Mouse (Mus musculus) ES-Bruce4 (cell line): Measurements from ENCODE around the gene Mterf2. TPM values are rescaled to one million over a fixed set of nuclear protein-coding genes. Genes with fewer than 3 reads are reported as not detected.

Source experiments
- H3K27ac ChIP-seq: 2 replicates; pipeline ENCODE4 v1.5.1; 2012; ENCODE audit warnings: low read length, inconsistent platforms; ENCODE audit not compliant: insufficient read depth
- H3K27me3 ChIP-seq: 2 replicates; pipeline ENCODE4 v1.6.1; 2012; ENCODE audit warnings: mild to moderate bottlenecking, low read length, inconsistent platforms; ENCODE audit not compliant: control insufficient read depth, poor library complexity, insufficient read depth, severe bottlenecking
- H3K36me3 ChIP-seq: 2 replicates; pipeline ENCODE4 v1.6.1; 2012; ENCODE audit warnings: inconsistent platforms, mild to moderate bottlenecking, low read length, moderate library complexity; ENCODE audit not compliant: control insufficient read depth, poor library complexity, insufficient read depth, severe bottlenecking
- H3K4me1 ChIP-seq: one replicate; pipeline ENCODE4 v1.8.1; 2011; ENCODE audit warnings: low read length; ENCODE audit not compliant: control insufficient read depth, insufficient read depth
- H3K4me3 ChIP-seq: 2 replicates; pipeline ENCODE4 v1.5.1; 2011; ENCODE audit warnings: low read depth, mild to moderate bottlenecking, low read length
- H3K9ac ChIP-seq: 2 replicates; pipeline ENCODE4 v1.6.1; 2012; ENCODE audit warnings: low read depth, mild to moderate bottlenecking, inconsistent platforms; ENCODE audit not compliant: poor library complexity, severe bottlenecking
- H3K9me3 ChIP-seq: replicated peaks from 2 replicates; pipeline ENCODE4 v1.6.1; 2012; ENCODE audit warnings: mild to moderate bottlenecking, low read length, inconsistent platforms; ENCODE audit not compliant: control insufficient read depth, poor library complexity, insufficient read depth, severe bottlenecking
- CTCF ChIP-seq: IDR thresholded peaks from one replicate; pipeline ENCODE4 v1.8.1; 2011; ENCODE audit warnings: low read depth, low read length
- EP300 ChIP-seq: IDR thresholded peaks from 2 replicates; pipeline ENCODE4 v1.6.1; 2011; ENCODE audit warnings: low read depth, low read length; ENCODE audit not compliant: insufficient read depth
- POLR2A ChIP-seq: IDR thresholded peaks from one replicate; pipeline ENCODE4 v1.8.1; 2011; ENCODE audit warnings: low read length; ENCODE audit not compliant: insufficient read depth
- polyA plus RNA-seq: library from polyadenylated mRNA; stranded (reverse); fragments of >200 nt; gene quantifications from 2 replicates; pipeline ENCODE4 v1.2.4, GENCODE M21; 2011; ENCODE audit warnings: low read depth; ENCODE audit not compliant: missing spikeins, insufficient read depth, insufficient read length

Gene Mterf2
- polyA plus RNA-seq, 1 experiment, result 17.3 TPM

DNA sequence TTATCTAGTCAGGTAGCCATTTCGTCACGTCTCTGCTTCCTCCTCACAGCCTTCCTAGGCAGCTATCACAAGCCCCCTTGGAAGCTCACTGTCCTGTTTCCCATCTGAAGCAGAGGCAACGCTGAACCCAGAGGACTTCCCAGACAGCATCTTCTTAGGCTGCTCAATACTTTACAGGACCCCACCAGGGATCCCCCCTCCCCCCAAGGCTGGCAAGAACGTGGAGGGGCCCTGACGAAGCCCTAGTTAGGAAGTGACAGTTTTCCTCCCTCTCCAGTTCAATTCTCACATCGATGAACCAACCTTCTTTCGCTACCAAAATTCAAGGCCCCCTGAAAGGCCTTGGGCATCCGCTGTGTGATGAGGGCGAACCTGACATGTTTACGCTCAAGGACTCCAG, 26.0 kb downstream of the Mterf2 start:
- Histone ChIP-seq H3K9me3 (no peaks in the 10 kb centered on the region), H3K36me3 (no peaks in the 10 kb centered on the region), H3K4me3 (peak overlapping the region; percentile 88), H3K4me1 (no peaks in the 10 kb centered on the region), H3K27ac (peak overlapping the region; percentile 54), H3K9ac (peak overlapping the region; percentile 70), H3K27me3 (no peaks in the 10 kb centered on the region)
- TF ChIP-seq EP300 (no peak), CTCF (no peak), POLR2A (no peak)

DNA sequence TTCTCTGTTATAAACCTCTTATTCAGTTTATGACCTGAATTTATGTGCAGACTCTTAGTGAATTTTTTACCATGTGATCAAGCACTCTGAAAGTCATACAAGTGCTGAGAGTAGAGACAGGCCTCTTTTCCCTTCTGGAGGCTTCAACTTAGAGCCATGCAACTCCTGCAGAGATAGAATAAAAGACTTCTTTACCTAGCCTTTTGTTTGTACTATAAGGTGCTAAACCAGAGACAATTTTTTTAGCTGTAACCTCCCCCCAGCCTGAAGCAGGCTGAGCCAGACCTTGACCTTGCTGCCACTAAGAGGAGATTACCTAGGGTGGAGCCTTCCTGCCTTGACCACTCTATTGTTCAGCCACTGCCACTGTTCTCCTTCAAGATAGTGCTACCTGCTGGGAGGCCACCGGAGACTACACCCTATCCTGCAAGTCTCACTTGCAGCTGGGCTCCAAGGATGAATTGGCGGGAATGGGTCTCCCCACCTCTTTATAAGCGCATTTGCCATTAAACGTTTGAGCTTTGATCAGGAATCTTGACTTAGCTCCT, 56.1 kb downstream of the Mterf2 start:
- Histone ChIP-seq H3K4me1 (no peaks in the 10 kb centered on the region), H3K4me3 (no peak overlapping the region), H3K36me3 (no peaks in the 10 kb centered on the region; the same call in 1 of the 2 replicates), H3K27ac (peak overlapping the region; percentile 99), H3K9me3 (peaks cover 46% of the 10 kb centered on the region), H3K9ac (no peak overlapping the region), H3K27me3 (no peaks in the 10 kb centered on the region)
- TF ChIP-seq POLR2A (no peak), EP300 (peak; percentile 97)

Other genes with a start within 250 kb of the Mterf2 start
- 16.0 and 18.8 TPM in 2 replicates for gene Ric8b, start 210.4 kb downstream of the Mterf2 start, polyA plus RNA-seq
- gene Fhl4, start 25.5 kb downstream of the Mterf2 start, polyA plus RNA-seq, result 0.96 and 2.0 TPM in 2 replicates
- 22.8 and 24.0 TPM in 2 replicates for gene Tmem263, start 25.4 kb downstream of the Mterf2 start, polyA plus RNA-seq
- gene Cry1, start 57.0 kb upstream of the Mterf2 start, polyA plus RNA-seq, result 25.1 and 27.7 TPM in 2 replicates